Mouse (Mus musculus) limb, embryonic 15.5 days (tissue): ENCODE measurements around the gene Agk. TPM values are rescaled to one million over a fixed set of nuclear protein-coding genes. Genes with fewer than 3 reads are reported as not detected.

ENCODE experiments used
- polyA plus RNA-seq: library from polyadenylated mRNA; unstranded; fragments of >200 nt; fragmentation: Nextera tagmentation; extraction: Ambion mirVana; gene quantifications from 2 replicates; pipeline ENCODE4 v1.2.1, GENCODE M21; 2015

Gene Agk
- polyA plus RNA-seq, 1 experiment from 2014 or later, result 42.4 TPM

Other genes starting within 250 kb of the Agk start
- 4.0 and 8.6 TPM in 2 replicates for gene E330009J07Rik, start 111.0 kb downstream of the Agk start, polyA plus RNA-seq
- gene Wee2, start 113.9 kb downstream of the Agk start, polyA plus RNA-seq, result not detected in 2 replicates
- 130 and 131 TPM in 2 replicates for gene Ssbp1, start 146.2 kb downstream of the Agk start, polyA plus RNA-seq
- gene Tas2r137, start 166.1 kb downstream of the Agk start, polyA plus RNA-seq, result not detected in 2 replicates
- not detected in 2 replicates for gene Tas2r108, start 168.4 kb downstream of the Agk start, polyA plus RNA-seq
- gene Prss37, start 194.3 kb downstream of the Agk start, polyA plus RNA-seq, result not detected in 2 replicates
- 0.05 TPM in 1 of 2 replicates, not detected in the other for gene Olfr461, start 229.9 kb downstream of the Agk start, polyA plus RNA-seq
- gene Olfr460, start 244.3 kb downstream of the Agk start, polyA plus RNA-seq, result not detected in 2 replicates